Mouse (Mus musculus) urinary bladder, adult 18-20 months (tissue): Measurements from ENCODE around the gene Osbpl10.

ENCODE experiments used
- DNase-seq, 2 experiments: peaks; one replicate each; pipeline ENCODE4 v3.0.0; 2022; ENCODE audit warnings: low spot score in 2 of 2, mixed read lengths in 2 of 2

The Osbpl10 gene

GRCm38 (mm10) chr9:115163031-115163430 is 184.7 kb downstream of the Osbpl10 start:
- DNase-seq = peak; percentile 35 to 36

DNA sequence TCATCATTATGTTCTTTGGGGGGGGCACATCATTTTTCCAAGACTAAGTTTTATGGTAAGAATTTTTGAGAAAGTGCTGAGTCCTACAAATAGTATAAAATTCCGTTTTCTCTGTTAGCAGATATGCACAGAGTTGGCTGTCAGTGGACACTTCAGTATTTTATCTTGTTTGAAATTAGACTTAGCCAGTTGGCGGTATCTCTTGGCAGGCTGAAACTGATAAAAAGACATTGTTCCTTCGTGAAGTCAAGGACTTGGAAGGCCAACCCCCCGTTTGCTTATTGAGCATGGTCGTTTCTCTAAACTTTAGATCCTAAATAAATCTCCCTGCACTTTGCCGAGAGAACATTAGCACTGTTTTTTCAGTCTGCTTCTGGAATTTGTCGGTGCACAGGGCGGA is 185.3 kb downstream of the Osbpl10 start:
- no peak for DNase-seq

DNA sequence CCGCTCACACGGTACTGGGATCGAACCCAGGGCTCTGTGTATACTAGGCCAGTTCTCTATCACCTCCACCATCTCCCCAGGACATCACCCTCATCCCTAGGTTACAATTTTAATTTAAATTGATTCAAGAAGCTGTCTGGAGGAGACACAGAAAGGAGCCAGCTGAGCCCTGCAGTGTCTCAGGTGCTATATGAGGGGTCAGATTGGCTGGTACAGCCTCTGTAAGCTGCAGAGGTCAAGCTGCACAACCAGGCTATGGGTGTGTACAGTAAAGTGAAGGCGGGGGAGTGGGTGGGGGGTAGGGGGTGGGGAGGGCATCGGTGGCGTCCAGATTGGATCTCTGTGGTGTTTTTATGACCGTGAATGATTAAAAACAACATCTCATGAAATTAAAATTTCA is 186.0 kb downstream of the Osbpl10 start:
- DNase-seq = no peak

DNA sequence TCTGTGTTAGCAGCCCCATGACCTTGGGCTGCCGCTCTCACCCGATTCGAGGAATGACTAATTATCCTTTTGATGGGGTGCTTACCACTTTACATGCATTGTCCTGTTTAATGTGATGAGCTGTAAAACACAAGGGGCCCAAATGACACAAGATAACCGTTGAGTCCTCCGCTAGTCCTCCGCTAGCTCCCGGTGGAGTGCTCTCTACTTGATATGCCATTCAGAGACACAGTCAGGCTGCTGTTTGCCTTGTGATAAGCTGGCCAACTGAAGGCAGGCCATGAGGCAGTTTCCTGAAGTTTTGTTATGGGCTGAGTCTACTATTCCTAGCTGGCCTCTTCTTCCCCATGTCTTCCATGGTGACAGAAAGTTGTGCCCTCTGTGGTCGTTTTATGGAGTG is 187.6 kb downstream of the Osbpl10 start:
- DNase-seq = no peak

DNA sequence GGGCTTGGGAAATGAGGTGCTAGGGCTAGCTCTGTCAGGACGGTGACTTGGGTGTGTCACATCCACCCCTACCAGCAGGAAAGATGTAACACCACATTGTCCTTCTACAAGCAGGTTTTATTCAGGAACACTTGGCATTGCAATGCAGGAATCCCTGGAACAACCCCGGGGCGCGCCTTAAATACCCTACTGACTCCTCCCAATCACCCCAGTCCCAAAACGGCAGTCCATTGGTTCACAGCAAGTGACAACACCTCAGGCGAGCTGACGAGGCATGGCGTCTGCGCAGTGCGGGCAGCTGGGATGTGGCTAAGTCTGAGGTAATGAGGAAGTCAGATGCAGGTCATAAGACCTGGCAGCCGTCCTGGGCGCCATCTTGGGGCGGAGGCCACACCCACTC is 191.2 kb downstream of the Osbpl10 start:
- DNase-seq = no peak

GRCm38 (mm10) chr9:115172096-115172495 is 193.7 kb downstream of the Osbpl10 start:
- no peak for DNase-seq

DNA sequence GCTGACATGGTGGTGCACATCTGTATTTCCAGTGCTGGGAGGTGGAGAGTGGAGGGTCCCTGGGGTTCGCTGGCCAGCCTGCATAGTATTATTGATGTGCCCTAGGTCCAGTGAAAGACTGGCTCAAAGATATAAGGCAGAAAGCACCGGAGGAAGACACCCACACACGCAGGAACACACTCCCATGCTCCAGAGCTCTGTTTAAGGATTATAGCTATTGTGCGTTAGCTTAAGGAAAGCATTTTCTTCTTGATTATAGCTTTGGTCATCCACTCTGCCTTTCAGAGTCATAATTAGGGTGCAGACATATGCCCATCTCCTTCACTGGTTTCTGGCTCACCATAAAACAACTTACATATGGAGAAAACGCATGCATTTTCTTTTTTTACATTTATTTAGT is 200.8 kb downstream of the Osbpl10 start:
- no peak for DNase-seq

DNA sequence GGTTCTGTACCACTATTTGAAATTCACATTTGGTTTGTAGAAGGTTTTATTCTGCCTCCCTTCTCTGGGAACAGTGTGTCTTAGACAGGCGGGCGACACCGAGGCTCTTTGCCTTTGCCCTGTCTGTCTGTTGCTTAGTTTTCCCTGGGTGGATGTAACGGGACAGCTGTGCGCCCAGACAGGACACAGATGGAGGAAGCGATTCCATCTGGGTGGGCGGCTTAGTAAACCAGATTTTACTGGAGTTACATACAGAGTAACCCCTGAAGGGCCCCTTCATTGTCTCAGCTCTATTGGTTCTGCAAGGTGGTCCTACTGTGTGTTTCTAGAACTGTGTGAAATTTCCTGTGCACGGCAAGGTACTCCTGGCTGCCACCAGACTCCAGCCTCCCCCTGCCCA is 201.6 kb downstream of the Osbpl10 start:
- DNase-seq = no peak

GRCm38 (mm10) chr9:115186402-115186801 is 208.0 kb downstream of the Osbpl10 start:
- no peak for DNase-seq

- no peak for DNase-seq
Measured at GRCm38 (mm10) chr9:115190376-115190942, 212.1 kb downstream of the Osbpl10 start.

GRCm38 (mm10) chr9:115192890-115193289 is 214.5 kb downstream of the Osbpl10 start:
- no peak for DNase-seq

- DNase-seq = peak in 1 of 2 experiments; percentile 12
Measured at GRCm38 (mm10) chr9:115197082-115197481, 218.7 kb downstream of the Osbpl10 start.

DNA sequence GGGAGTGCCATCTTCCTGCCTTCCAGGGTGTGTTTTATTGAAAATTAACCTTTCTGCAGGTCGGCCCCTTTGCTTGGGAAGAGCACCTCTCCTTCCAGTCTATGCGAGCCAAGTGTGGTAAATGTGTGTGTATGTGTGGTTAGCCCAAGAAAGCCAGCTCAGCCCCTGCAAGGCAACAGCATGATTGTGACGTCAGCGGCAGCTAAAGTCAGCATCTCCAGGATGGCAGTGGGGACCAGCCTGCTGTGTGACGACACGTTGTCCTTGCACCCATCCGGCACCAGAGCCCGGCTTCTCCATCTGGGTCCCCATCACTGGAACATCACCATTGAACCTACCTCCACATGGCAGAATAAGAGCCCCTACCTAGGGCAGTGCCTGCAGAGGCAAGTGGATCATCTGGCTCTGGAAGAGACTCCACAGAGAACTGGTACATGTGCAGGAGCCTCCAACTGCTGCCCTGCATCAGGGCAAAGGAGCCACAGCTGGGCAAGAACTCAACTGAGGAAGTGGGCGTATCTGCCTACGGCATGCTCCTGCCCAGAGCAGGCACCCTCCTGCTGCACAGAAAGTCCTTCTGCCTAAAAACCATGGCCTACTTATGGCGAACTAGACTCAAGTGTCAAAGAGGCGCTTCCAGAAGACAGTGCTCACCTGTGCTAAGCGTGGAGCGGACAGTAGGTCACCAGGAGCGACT is 221.9 kb downstream of the Osbpl10 start:
- DNase-seq = no peak

- no peak for DNase-seq
Measured at GRCm38 (mm10) chr9:115201264-115201663, 222.9 kb downstream of the Osbpl10 start.

DNA sequence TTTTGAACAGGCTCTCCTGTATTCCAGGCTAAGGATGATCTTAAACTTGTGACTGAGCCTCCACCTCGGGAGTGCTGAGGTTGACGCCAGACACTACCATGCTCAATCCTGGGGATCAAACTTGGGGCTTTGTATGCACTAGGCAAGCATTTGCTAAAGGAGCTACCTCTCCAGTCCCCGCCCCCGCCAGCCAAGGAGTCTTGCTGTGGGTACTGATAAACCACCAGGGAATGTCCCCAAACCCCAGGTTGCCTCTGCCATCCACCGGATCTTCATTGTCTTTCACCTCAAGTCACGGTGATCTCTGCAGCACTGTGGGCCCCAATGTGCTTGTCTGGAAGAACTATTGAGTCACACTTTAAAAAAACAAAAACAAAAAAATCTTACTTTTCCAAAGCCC is 224.8 kb downstream of the Osbpl10 start:
- DNase-seq = no peak

DNA sequence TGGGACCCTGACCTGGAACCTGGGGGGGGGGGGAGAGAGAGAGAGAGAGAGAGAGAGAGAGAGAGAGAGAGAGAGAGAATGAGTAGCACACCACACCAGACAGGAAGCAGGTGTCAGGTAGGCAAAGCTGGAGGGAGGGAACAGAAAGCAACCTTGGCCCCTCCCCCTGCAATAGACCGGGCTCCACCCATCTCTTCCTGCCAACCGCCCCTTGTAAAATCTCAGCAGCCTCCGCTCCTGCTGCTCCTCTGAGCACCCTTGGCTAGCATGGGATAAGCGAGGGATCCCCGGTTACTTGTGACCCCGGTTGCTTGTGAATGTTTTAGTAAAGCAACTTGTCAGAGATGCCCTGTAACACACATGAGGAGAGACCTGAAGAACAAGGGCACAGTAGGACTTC is 227.1 kb downstream of the Osbpl10 start:
- peak in 1 of 2 experiments; percentile 14 for DNase-seq

- no peak for DNase-seq
Measured at GRCm38 (mm10) chr9:115206219-115206618, 227.8 kb downstream of the Osbpl10 start.

- no peak for DNase-seq
Measured at GRCm38 (mm10) chr9:115209737-115210136, 231.4 kb downstream of the Osbpl10 start.

- DNase-seq = no peak
Measured at GRCm38 (mm10) chr9:115210535-115210934, 232.2 kb downstream of the Osbpl10 start.

- DNase-seq = no peak
Measured at GRCm38 (mm10) chr9:115213755-115214264, 235.4 kb downstream of the Osbpl10 start.

GRCm38 (mm10) chr9:115214572-115215571 is 236.5 kb downstream of the Osbpl10 start:
- no peak for DNase-seq
